Mouse (Mus musculus) liver, embryonic 15.5 days (tissue): Measurements from ENCODE around the gene Olfr957. TPM values are rescaled to one million over a fixed set of nuclear protein-coding genes. Genes with fewer than 3 reads are reported as not detected.

Experiments
- ATAC-seq: fragments of 200-750 bp; cut with Nextera tagmentation; 2 replicates; pipeline ENCODE4 v1.8.0; 2017; ENCODE audit warnings: moderate number of reproducible peaks, mild to moderate bottlenecking, moderate library complexity; ENCODE audit not compliant: insufficient read depth
- H3K27ac ChIP-seq: fragments of 300-500 bp; sonication (generic); replicated peaks from 2 replicates; pipeline ENCODE4 v1.5.1; 2015; ENCODE audit warnings: mild to moderate bottlenecking, inconsistent platforms
- H3K27me3 ChIP-seq: fragments of 300-500 bp; sonication (generic); 2 replicates; pipeline ENCODE4 v1.6.1; 2015; ENCODE audit warnings: mild to moderate bottlenecking, inconsistent platforms
- H3K36me3 ChIP-seq: fragments of 300-500 bp; sonication (generic); replicated peaks from 2 replicates; pipeline ENCODE4 v1.6.1; 2015; ENCODE audit warnings: moderate library complexity, mild to moderate bottlenecking, inconsistent platforms
- H3K4me1 ChIP-seq: fragments of 300-500 bp; sonication (generic); replicated peaks from 2 replicates; pipeline ENCODE4 v1.6.1; 2015; ENCODE audit warnings: inconsistent platforms
- H3K4me2 ChIP-seq: fragments of 300-500 bp; sonication (generic); 2 replicates; pipeline ENCODE4 v1.6.1; 2015; ENCODE audit warnings: moderate library complexity, mild to moderate bottlenecking, inconsistent platforms
- H3K4me3 ChIP-seq: fragments of 300-500 bp; sonication (generic); replicated peaks from 2 replicates; pipeline ENCODE4 v1.5.1; 2015; ENCODE audit warnings: mild to moderate bottlenecking, inconsistent platforms
- H3K9ac ChIP-seq: fragments of 300-500 bp; sonication (generic); 2 replicates; pipeline ENCODE4 v1.6.1; 2015; ENCODE audit warnings: moderate library complexity, mild to moderate bottlenecking, inconsistent platforms
- H3K9me3 ChIP-seq: fragments of 300-500 bp; sonication (generic); replicated peaks from 2 replicates; pipeline ENCODE4 v1.6.1; 2016; ENCODE audit warnings: inconsistent platforms
- WGBS: fragments of 180-500 bp; shearing (Covaris S2); methylation state at CpG from one replicate; pipeline ENCODE4 v1.1.7; 2015; ENCODE audit warnings: mixed read lengths; ENCODE audit not compliant: insufficient replicate concordance; 5-methylcytosine and 5-hydroxymethylcytosine counted together
- polyA plus RNA-seq: library from polyadenylated mRNA; unstranded; fragments of >200 nt; fragmentation: Nextera tagmentation; extraction: Ambion mirVana; gene quantifications from 2 replicates; pipeline ENCODE4 v1.2.1, GENCODE M21; 2015

Gene Olfr957
- not detected in 2 replicates for polyA plus RNA-seq

- no peaks in the 10 kb centered on the region for H3K27me3 ChIP-seq
- H3K36me3 ChIP-seq, result no peaks in the 10 kb centered on the region
- H3K9me3 ChIP-seq, result no peaks in the 10 kb centered on the region
- no peaks in the 10 kb centered on the region for H3K4me1 ChIP-seq
- no peak within 1 kb of the TSS for H3K9ac ChIP-seq
- no peak within 1 kb of the TSS for H3K4me2 ChIP-seq
- H3K27ac ChIP-seq, result no peak within 1 kb of the TSS
- ATAC-seq, result no peak
- H3K4me3 ChIP-seq, result no peak within 1 kb of the TSS
- 43% methylated on average over 3 of the region's 3 CpGs for WGBS
Observed at GRCm38 (mm10) chr9:39515531-39515930, at the start of gene Olfr957. TSS of gene Olfr957 (minus strand) at chr9:39515809.

DNA sequence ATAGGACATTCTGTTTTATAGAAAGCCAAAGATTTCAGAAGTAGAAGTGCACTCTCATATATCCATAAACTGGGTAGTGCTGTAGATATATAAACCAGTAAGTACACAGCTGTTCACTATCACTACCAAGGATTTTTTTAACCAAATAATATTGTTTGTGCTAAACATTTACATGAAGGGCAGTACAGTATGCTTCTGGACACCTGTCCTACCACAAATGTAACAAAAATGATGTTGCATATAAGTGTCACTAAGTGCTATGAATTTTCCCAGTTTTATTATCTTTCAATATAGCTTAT lies 42.7 kb upstream of the Olfr957 start:
- Histone ChIP-seq H3K36me3 (no peaks in the 10 kb centered on the region), H3K9ac (no peak overlapping the region), H3K4me2 (no peak overlapping the region), H3K27me3 (no peaks in the 10 kb centered on the region), H3K4me3 (no peak overlapping the region), H3K27ac (no peak overlapping the region), H3K9me3 (no peaks in the 10 kb centered on the region), H3K4me1 (no peaks in the 10 kb centered on the region)
- ATAC-seq, result no peak

GRCm38 (mm10) chr9:39557529-39558348 lies 42.1 kb upstream of the Olfr957 start:
- no peak overlapping the region for H3K9ac ChIP-seq
- H3K4me1 ChIP-seq, result no peaks in the 10 kb centered on the region
- H3K27me3 ChIP-seq, result no peaks in the 10 kb centered on the region
- H3K9me3 ChIP-seq, result no peaks in the 10 kb centered on the region
- H3K27ac ChIP-seq, result no peak overlapping the region
- no peak overlapping the region for H3K4me3 ChIP-seq
- ATAC-seq, result no peak
- H3K36me3 ChIP-seq, result no peaks in the 10 kb centered on the region
- H3K4me2 ChIP-seq, result no peak overlapping the region
- whole genome bisulfite sequencing, result 35% methylated on average over 3 of the region's 3 CpGs

GRCm38 (mm10) chr9:39553946-39554345 lies 38.3 kb upstream of the Olfr957 start, which contains the start of gene Olfr958:
TSS of gene Olfr958 (minus strand) at chr9:39554054.
- Histone ChIP-seq H3K9me3 (no peaks in the 10 kb centered on the region), H3K27ac (no peak within 1 kb of the TSS), H3K4me2 (no peak within 1 kb of the TSS), H3K4me3 (no peak within 1 kb of the TSS), H3K9ac (no peak within 1 kb of the TSS), H3K27me3 (no peaks in the 10 kb centered on the region), H3K36me3 (no peaks in the 10 kb centered on the region), H3K4me1 (no peaks in the 10 kb centered on the region)
- no peak for ATAC-seq
- WGBS, result 32% methylated on average over 2 of the region's 2 CpGs

DNA sequence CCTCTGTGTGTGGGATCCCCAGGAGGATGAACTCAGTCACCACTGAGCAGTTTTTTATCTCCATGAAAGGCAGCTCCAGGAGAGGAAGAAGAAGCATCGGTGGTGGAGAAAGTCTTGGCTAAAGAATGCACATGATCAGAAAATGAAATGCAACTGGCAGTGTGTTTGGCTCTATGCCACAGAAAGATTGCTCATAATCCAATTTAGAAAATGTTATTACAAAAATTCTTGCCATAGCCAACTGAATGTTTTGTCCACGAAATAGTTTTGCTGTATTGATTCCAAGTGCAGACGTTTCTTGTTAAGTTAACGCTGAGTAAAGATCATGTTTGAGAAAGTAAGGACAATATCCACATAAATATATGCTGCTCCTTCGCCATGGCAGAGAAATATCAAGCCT lies 35.2 kb upstream of the Olfr957 start:
- Histone ChIP-seq H3K4me2 (no peak overlapping the region), H3K4me3 (no peak overlapping the region), H3K9ac (no peak overlapping the region), H3K27me3 (no peaks in the 10 kb centered on the region), H3K36me3 (no peaks in the 10 kb centered on the region), H3K27ac (no peak overlapping the region), H3K4me1 (no peaks in the 10 kb centered on the region), H3K9me3 (no peaks in the 10 kb centered on the region)
- WGBS, result 64% methylated on average over 5 of the region's 5 CpGs
- no peak for ATAC-seq

DNA sequence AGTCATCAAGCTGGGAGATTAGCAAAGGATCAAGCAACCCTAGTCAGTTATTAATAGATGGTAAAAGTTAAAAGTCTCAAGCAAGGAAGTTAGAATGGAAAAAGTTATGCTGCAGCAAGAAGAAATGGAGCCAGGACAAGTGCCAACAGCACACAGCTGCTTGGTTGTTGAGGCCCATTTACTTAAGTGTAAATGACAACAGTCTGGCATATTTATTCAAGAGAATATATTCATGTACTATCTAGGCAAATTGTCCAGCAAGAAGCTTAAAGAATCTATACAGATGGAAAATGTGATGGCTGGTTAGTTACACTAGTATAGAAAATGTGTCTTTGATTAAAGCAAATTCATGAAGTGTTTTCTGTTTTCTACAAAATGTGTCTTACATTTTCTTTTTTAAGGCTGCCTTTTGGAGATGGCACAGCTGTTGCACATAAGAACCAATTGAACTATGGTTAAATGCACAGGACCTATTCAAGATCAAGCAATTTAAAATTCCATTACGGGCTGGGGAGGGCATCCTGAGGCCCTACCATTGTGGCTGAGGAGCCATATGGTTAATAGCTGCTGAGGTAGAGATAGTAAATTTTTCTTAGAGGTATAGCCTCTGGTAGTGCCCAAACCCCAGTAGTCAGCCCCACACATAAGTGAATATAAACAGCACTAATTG lies 8.1 kb upstream of the Olfr957 start:
- H3K4me1 ChIP-seq, result no peaks in the 10 kb centered on the region
- WGBS, result 52% methylated on average over 1 of the region's 1 CpGs
- H3K27ac ChIP-seq, result no peak overlapping the region
- H3K9ac ChIP-seq, result no peak overlapping the region
- no peaks in the 10 kb centered on the region for H3K9me3 ChIP-seq
- no peak overlapping the region for H3K4me3 ChIP-seq
- H3K4me2 ChIP-seq, result no peak overlapping the region
- no peak for ATAC-seq
- no peaks in the 10 kb centered on the region for H3K27me3 ChIP-seq
- no peaks in the 10 kb centered on the region for H3K36me3 ChIP-seq

- Histone ChIP-seq H3K27me3 (no peaks in the 10 kb centered on the region), H3K36me3 (no peaks in the 10 kb centered on the region), H3K27ac (no peak overlapping the region), H3K9ac (no peak overlapping the region), H3K4me3 (no peak overlapping the region), H3K4me1 (no peaks in the 10 kb centered on the region), H3K4me2 (no peak overlapping the region), H3K9me3 (no peaks in the 10 kb centered on the region)
- ATAC-seq, result no peak
Observed at GRCm38 (mm10) chr9:39518595-39518994, 3.0 kb upstream of the Olfr957 start.

GRCm38 (mm10) chr9:39509412-39509811 lies 6.2 kb downstream of the Olfr957 start:
- no peaks in the 10 kb centered on the region for H3K4me1 ChIP-seq
- H3K27ac ChIP-seq, result no peak overlapping the region
- H3K4me3 ChIP-seq, result no peak overlapping the region
- no peak overlapping the region for H3K9ac ChIP-seq
- no peak overlapping the region for H3K4me2 ChIP-seq
- H3K9me3 ChIP-seq, result no peaks in the 10 kb centered on the region
- no peaks in the 10 kb centered on the region for H3K36me3 ChIP-seq
- no peaks in the 10 kb centered on the region for H3K27me3 ChIP-seq
- 63% methylated on average over 9 of the region's 9 CpGs for WGBS
- no peak for ATAC-seq

DNA sequence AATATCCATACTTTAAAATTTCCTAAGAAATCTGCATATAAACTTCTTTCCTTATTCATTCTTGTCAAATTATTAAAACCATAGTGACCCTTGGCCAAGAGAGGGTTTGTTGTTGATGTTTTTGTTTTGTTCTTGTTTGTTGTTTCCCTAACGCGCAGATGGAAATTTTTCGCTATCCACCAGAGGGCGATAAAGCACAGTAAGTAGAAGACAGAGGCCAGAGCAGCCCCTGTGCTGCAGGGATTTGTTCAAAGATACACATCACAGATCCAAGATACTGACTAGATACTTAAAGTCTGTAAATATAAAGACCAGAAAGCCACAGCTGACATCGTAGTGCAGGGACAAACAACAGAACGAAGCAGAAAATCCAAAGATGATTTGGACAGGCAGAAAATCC lies 6.6 kb downstream of the Olfr957 start:
- ATAC-seq, result no peak
- no peaks in the 10 kb centered on the region for H3K4me1 ChIP-seq
- H3K27me3 ChIP-seq, result no peaks in the 10 kb centered on the region
- H3K4me2 ChIP-seq, result no peak overlapping the region
- WGBS, result 7% methylated on average over 6 of the region's 6 CpGs
- no peaks in the 10 kb centered on the region for H3K9me3 ChIP-seq
- H3K27ac ChIP-seq, result no peak overlapping the region
- H3K4me3 ChIP-seq, result no peak overlapping the region
- H3K36me3 ChIP-seq, result no peaks in the 10 kb centered on the region
- no peak overlapping the region for H3K9ac ChIP-seq

GRCm38 (mm10) chr9:39493895-39494294 lies 21.7 kb downstream of the Olfr957 start, which contains the start of gene Olfr44:
TSS of gene Olfr44 (minus strand) at chr9:39493995.
- H3K27me3 ChIP-seq, result no peaks in the 10 kb centered on the region
- H3K36me3 ChIP-seq, result no peaks in the 10 kb centered on the region
- H3K9ac ChIP-seq, result no peak within 1 kb of the TSS
- H3K4me3 ChIP-seq, result no peak within 1 kb of the TSS
- no peak within 1 kb of the TSS for H3K4me2 ChIP-seq
- no peaks in the 10 kb centered on the region for H3K9me3 ChIP-seq
- H3K4me1 ChIP-seq, result no peaks in the 10 kb centered on the region
- WGBS, result 75% methylated on average over 2 of the region's 2 CpGs
- no peak within 1 kb of the TSS for H3K27ac ChIP-seq
- no peak for ATAC-seq

DNA sequence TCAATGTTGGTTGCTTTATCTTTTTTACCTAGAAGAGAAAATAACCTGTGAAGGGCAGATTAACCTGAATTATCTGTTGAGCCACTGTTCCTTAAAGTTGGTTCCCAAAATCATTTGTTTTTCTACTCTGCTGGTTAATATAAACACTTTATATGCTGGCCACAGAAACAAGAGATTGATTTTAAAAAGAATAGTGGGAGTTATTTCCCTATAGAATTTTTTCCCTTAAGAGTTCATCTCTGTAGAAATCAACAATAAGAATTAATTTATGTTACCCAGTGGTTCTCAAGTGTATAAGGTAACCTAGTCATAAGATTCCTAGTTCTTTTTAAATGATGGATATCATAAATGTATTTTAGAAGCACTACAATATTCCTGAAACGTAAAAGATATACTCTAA lies 43.8 kb downstream of the Olfr957 start, which contains the start of gene Olfr955:
Gene Olfr955 (minus strand): TSS at position 101 of the 400 bp plus-strand sequence.
- H3K4me1 ChIP-seq, result no peaks in the 10 kb centered on the region
- H3K9ac ChIP-seq, result no peak within 1 kb of the TSS
- H3K27me3 ChIP-seq, result no peaks in the 10 kb centered on the region
- no peak within 1 kb of the TSS for H3K4me2 ChIP-seq
- no peak within 1 kb of the TSS for H3K4me3 ChIP-seq
- ATAC-seq, result no peak
- no peaks in the 10 kb centered on the region for H3K9me3 ChIP-seq
- no peaks in the 10 kb centered on the region for H3K36me3 ChIP-seq
- WGBS, result 28% methylated on average over 1 of the region's 1 CpGs
- no peak within 1 kb of the TSS for H3K27ac ChIP-seq
